Mouse (Mus musculus): ENCODE data around the gene Mitf. TPM values are rescaled to one million over a fixed set of nuclear protein-coding genes. Genes with fewer than 3 reads are reported as not detected.

Mitf gene
- total RNA-seq, 2 experiments from 2014 or later = 6.5 to 6.9 TPM

DNA sequence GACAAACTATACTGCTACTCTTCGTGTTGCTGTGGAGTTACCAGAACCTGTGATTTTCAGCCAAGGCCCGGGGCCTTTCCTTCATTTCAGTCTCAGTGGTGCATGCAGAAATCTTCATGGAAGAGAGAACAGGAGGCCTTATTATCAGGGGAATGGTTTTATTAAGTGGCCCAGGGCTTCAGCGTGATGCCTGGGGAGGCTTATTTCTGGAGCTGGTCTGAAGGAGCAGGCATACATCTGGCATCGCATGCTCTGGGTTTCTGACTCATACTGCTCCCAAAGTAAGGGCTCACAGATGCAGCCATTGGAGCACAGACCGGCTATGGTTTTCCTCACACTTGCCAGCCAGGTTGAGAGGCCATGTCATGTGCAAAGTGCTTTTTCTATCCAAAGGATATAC lies 208.2 kb downstream of the Mitf start:
- DNase-seq (ENCODE audit: extremely low spot score in 1 of 2, low spot score in 1 of 2) = no peak

DNA sequence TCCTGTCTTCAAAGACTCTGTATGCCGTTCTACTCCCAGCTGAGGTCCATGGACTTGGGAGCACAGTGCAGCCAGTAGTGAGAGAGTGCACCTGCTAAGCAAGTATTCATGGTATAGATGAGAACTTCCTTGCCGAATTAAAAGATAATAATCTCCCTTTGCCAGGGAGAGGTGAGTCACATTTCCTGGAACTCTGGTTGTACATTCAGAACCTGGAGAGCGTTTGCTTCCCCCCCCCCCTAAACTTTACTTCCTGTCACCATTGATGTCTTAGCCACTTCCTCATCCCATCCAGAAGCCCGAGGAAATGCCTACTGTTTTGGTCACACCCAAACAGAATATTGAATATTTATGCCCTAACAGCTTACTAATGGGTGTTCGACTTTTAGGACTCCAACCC lies 209.0 kb downstream of the Mitf start:
- no peak for DNase-seq (ENCODE audit: extremely low spot score in 1 of 2, low spot score in 1 of 2)

DNA sequence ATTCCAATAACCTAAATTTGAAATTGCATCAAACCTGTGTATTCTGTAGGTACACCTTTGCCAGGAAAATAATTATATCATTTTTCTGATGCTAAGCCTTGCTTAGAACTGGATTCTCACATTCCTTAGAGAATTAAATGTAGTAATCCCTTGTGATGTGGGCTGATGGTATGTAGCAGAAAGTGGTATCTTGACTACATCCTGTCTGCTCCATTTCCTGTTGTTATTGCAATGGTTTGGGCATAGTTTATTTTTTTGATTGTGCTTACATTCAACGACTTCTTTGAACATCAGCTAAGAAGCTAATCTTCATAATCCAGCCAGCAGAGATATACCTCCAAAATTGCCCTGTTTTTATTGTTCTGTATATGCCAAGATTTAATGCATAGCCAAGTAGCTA lies 217.0 kb downstream of the Mitf start:
- DNase-seq (ENCODE audit: extremely low spot score in 1 of 2, low spot score in 1 of 2) = no peak

GRCm38 (mm10) chr6:98038513-98038912 lies 231.7 kb downstream of the Mitf start:
- DNase-seq (ENCODE audit: extremely low spot score in 1 of 2, low spot score in 1 of 2) = no peak

DNA sequence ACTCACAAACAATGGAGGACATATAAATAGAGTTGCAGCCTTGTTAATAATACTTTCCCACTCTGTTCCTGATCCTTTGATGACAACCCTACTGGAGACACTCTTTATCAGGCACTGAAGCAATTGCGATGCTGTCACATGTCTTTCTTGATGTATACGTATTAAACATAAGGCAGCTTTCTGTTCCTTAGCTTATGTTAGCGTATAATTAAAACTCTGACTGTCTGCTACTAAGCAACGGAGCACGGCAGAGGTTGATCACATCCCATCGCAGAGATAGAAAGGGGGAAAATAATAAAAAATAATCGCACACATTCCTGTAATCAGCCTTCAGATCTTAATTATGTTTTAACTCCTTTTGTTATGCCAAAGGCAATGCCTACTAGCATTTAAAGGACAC lies 234.9 kb downstream of the Mitf start:
- no peak for DNase-seq (ENCODE audit: extremely low spot score in 1 of 2, low spot score in 1 of 2)

DNA sequence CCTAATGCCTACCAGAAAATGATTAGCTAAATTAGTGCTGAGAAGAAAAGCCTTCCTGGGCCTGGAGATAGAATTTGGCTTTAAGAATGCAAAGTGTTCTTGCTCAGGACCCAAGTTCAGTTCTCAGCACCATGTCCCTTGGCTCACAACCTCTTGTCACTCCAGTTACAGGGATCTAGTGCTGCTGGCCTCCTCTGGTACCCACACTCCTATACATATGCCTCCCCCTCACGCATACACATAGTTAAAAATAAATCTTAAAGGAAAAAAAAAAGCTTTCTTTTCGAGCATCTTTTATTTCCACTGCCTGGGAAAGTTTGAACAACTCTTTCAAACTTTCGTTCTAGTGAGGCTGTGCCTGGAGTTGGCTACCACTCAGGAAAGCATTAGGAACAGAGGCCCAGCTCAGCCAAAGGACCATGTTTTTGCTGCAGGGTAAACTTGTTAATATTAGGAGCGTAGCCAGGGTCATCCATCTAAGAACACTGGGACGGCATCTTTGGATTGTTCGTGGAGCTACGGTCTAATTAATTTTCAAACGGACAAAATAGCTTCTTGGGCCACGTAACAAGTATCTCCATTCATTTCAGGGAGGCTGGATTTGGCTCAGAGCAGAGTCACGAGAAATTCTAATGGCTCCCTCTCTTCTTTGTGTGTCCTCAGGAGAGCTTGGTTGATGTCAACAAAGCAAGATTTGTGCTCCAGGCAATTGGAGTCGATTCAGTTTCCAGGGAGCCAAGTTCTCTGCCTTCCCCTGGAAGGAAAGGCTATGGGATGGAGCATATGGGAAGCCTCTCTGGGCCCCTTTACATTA lies 239.7 kb downstream of the Mitf start:
- DNase-seq (ENCODE audit: extremely low spot score in 1 of 2, low spot score in 1 of 2) = no peak

DNA sequence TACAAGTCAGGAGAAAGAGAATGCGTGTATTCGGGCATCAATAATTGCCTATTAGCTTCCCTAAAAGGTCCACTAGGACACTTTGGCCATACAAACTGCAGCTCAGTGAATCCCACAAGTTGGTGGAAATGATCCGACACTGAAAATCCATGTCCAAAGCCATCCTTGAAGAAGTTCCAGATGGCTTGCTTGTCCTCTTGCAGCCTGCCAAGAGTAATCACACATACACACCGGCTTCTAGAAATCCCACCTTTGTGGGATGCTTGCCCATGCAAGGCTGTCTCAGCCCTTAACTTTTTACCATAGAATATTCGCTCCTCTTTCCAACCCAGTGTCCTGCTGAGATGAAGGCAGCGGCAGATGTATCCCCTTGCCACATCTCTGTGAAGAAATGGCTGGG lies 240.9 kb downstream of the Mitf start:
- DNase-seq (ENCODE audit: extremely low spot score in 1 of 2, low spot score in 1 of 2) = no peak

DNA sequence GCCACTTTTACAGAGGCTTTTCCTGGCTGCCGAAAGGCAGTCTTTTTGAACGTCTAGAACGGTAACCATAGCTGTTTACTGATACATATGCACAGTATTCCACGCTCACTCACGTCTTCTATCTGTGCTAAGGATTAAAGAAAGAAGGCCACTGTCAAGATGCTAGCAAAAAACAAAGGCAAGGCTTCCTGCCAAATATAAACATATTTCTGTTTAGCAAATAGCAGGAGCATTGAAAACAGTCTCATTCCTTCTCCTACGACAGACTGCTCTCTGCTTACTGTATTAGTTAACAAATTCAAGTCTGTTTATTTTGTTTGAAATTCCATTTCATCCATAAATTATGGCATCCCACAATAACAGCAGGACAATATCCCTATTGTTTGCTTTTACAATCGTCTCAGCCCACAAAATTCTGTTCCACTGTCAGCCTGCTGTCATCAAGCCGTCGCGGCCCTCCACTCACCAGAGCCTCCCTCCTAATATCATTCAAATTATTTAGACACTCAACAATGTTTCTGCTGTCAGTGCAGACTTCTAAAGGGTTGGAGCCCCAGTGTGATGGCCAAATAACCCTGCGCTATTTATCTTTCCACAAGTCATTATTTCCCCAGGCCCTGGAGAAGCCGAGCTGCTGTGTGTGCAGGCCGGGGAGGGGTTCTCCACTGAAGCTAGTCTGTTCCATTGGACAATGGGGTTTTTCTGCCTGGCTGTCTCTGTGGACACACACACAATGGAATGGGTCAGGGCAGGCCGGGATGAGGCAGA lies 242.0 kb downstream of the Mitf start:
- peak in 1 of 2 experiments; percentile 3 for DNase-seq (ENCODE audit: extremely low spot score in 1 of 2, low spot score in 1 of 2)

GRCm38 (mm10) chr6:98049551-98049950 lies 242.7 kb downstream of the Mitf start:
- DNase-seq (ENCODE audit: extremely low spot score in 1 of 2, low spot score in 1 of 2) = no peak

DNA sequence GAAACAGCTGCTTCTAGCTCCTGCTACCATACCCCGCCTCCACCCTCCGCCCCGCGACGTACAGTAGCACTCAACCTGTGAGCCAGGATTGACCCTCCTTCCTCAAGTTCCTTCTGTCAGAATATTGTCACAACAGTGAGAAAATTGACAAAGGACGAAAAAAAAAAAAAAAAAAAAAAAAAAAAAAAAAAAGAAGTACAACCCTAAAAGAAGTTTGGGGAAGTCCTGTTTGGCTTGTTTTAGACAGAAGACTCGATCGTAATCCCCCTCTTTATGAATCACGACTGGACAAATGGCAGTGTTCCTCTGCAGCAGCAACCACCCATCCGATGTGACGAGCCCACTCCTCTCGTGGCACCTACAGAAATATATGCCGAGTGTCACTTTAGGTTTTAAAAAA lies 255.0 kb downstream of the Mitf start:
- DNase-seq (ENCODE audit: extremely low spot score in 1 of 2, low spot score in 1 of 2) = no peak

DNA sequence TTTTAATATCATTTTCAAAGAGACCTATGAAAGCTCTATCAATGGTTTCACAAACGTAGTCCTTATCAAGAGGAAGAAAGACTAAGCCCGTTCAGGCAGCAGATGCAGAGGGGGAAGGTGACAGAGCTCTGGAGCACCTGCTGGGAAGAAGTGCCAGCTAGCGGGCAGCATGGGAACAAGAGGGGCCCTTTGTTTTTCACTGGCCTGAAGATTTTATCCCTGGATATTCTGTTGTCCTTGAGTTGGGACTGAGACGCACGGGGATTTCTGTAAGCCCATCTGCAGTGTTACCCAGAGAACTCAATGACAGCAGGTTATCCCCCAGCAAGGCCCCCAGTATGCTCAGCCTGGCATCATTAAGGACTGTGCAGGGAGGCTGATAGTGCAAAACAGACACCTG lies 258.1 kb downstream of the Mitf start:
- no peak for DNase-seq (ENCODE audit: extremely low spot score in 1 of 2, low spot score in 1 of 2)

DNA sequence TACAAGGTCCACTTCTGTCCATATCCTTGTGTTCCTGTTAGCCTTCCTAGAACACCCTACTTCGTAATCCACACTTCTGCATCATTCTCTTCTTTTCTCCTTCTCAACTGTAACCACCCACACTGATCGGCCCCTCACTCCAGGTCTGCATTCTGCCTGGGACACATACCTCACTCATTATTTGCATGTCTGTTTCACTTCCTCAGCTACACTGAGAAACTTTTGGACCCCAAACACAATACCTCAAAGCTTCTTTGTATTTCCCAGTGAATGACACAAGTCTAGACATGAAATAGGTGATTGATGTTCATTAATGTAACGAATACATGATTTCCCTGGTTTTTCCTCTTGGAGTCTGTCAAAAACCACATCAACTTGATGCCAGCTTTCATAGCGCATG lies 259.6 kb downstream of the Mitf start:
- DNase-seq (ENCODE audit: extremely low spot score in 1 of 2, low spot score in 1 of 2) = no peak

Other genes with a start within 250 kb of the Mitf start
- gene Frmd4b, start 189.5 kb upstream of the Mitf start, total RNA-seq (2021) = 10 to 100 TPM; 26.8 to 35.0 TPM

Measured in layer of hippocampus, postnatal 25 days (tissue).